Mouse (Mus musculus) heart, embryonic 11.5 days (tissue): ENCODE results near the gene Use1. TPM values are rescaled to one million over a fixed set of nuclear protein-coding genes. Genes with fewer than 3 reads are reported as not detected.

ENCODE experiments used
- ATAC-seq: fragments of 200-750 bp; cut with Nextera tagmentation; replicated peaks from 2 replicates; pipeline ENCODE4 v1.8.0; 2017; ENCODE audit warnings: moderate library complexity; ENCODE audit not compliant: insufficient number of reproducible peaks, low FRiP score, low TSS enrichment
- H3K27ac ChIP-seq: fragments of 300-500 bp; sonication (generic); 2 replicates; pipeline ENCODE4 v1.5.1; 2014; ENCODE audit warnings: mild to moderate bottlenecking, low read depth, low read length
- H3K27me3 ChIP-seq: fragments of 300-500 bp; sonication (generic); 2 replicates; pipeline ENCODE4 v1.6.1; 2014; ENCODE audit warnings: mild to moderate bottlenecking, low read length, mixed read lengths; ENCODE audit not compliant: control insufficient read depth, insufficient read depth
- H3K36me3 ChIP-seq: fragments of 300-500 bp; sonication (generic); 2 replicates; pipeline ENCODE4 v1.6.1; 2014; ENCODE audit warnings: mild to moderate bottlenecking, low read length, moderate library complexity, mixed read lengths; ENCODE audit not compliant: control insufficient read depth, insufficient read depth
- H3K4me1 ChIP-seq: fragments of 300-500 bp; sonication (generic); 2 replicates; pipeline ENCODE4 v1.6.1; 2014; ENCODE audit warnings: low read length; ENCODE audit not compliant: control insufficient read depth, insufficient read depth
- H3K4me2 ChIP-seq: fragments of 300-500 bp; sonication (generic); 2 replicates; pipeline ENCODE4 v1.6.1; 2014; ENCODE audit warnings: mild to moderate bottlenecking, moderate library complexity
- H3K4me3 ChIP-seq: fragments of 300-500 bp; sonication (generic); 2 replicates; pipeline ENCODE4 v1.5.1; 2014; ENCODE audit warnings: low read depth, low read length
- H3K9ac ChIP-seq: fragments of 300-500 bp; sonication (generic); 2 replicates; pipeline ENCODE4 v1.6.1; 2014; ENCODE audit warnings: mild to moderate bottlenecking, low read depth, low read length, moderate library complexity
- H3K9me3 ChIP-seq: fragments of 300-500 bp; sonication (generic); replicated peaks from 2 replicates; pipeline ENCODE4 v1.6.1; 2016; ENCODE audit warnings: low read length; ENCODE audit not compliant: control insufficient read depth
- WGBS: fragments of 180-500 bp; shearing (Covaris S2); extraction: QIAGEN DNeasy Blood & Tissue Kit; methylation state at CpG from one replicate; pipeline ENCODE4 v1.1.7; 2014; ENCODE audit not compliant: insufficient replicate concordance; 5-methylcytosine and 5-hydroxymethylcytosine counted together
- polyA plus RNA-seq: library from polyadenylated mRNA; unstranded; fragments of >200 nt; fragmentation: Nextera tagmentation; extraction: Ambion mirVana; gene quantifications from 2 replicates; pipeline ENCODE4 v1.2.1, GENCODE M21; 2014

Use1 gene
- polyA plus RNA-seq, 1 experiment from 2014 or later, result 80.7 TPM

- H3K9me3 ChIP-seq, result no peaks in the 10 kb centered on the region
- no peak overlapping the region for H3K4me3 ChIP-seq
- no peaks in the 10 kb centered on the region for H3K27me3 ChIP-seq
- WGBS, result 90% methylated on average over 1 of the region's 1 CpGs
- H3K27ac ChIP-seq, result no peak overlapping the region
- no peak overlapping the region for H3K4me2 ChIP-seq
- H3K36me3 ChIP-seq, result peaks cover 49% of the 10 kb centered on the region
- no peak overlapping the region for H3K9ac ChIP-seq
- no peak for ATAC-seq
- no peaks in the 10 kb centered on the region for H3K4me1 ChIP-seq
These were observed 15.1 kb upstream of the Use1 start for GRCm38 (mm10) chr8:71351520-71351919.

DNA sequence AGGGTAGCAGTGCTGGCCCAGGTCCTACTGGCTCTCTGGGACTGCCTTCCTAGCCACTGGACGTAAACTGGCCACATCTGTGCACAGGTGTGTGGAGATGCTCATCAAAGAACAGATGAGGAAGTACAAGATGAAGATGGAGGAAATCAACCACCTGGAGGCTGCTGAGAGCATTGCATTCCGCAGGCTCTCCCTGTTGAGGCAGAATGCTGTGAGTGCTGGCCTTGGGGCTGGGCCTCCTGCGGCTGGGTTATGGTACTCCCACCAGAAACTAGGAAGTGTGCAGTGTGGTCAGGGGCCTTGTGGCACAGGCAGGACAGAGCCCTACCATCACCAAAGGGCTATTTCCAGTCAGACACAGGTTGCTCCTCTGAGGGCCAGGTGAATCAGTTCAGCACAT, 8.6 kb upstream of the Use1 start:
- Histone ChIP-seq H3K36me3 (peaks cover 38% of the 10 kb centered on the region), H3K4me3 (no peak overlapping the region), H3K9ac (no peak overlapping the region), H3K27ac (no peak overlapping the region), H3K27me3 (no peaks in the 10 kb centered on the region), H3K4me2 (no peak overlapping the region), H3K9me3 (no peaks in the 10 kb centered on the region), H3K4me1 (no peaks in the 10 kb centered on the region)
- 81% methylated on average over 3 of the region's 3 CpGs for WGBS
- ATAC-seq, result no peak

DNA sequence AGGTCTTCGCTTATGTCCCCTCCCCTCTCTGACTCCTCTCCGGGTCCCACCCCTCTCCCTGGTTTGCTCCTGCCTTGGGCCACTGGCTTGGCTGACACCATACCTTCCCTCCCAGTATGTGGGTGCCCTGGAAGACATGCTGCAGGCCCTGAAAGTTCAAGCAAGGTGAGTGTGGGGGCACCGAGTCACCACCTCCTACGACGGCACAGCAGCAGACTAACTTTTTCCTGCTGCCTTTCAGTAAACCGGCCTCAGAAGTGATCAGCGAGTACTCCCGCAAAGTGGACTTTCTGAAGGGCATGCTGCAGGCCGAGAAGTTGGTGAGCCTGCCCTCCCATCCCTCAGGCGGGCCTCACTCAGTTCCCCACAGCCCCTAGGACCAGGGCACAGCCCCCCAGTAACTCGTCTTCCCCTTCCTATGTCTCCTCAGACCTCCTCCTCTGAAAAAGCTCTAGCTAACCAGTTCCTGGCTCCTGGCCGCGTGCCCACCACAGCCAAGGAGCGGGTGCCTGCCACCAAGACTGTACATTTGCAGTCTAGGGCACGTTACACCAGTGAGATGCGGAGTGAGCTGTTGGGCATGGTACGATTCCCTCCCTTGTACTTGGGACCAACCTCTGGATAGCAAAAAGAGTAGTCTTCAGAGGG, 1.0 kb downstream of the Use1 start:
- peaks cover 15% of the 10 kb centered on the region for H3K4me1 ChIP-seq
- WGBS, result 44% methylated on average over 17 of the region's 17 CpGs
- H3K27me3 ChIP-seq, result no peaks in the 10 kb centered on the region
- H3K4me3 ChIP-seq, result peak overlapping the region; percentile 62
- H3K4me2 ChIP-seq, result peak overlapping the region; percentile 63
- peak overlapping the region; percentile 88 for H3K27ac ChIP-seq
- no peak for ATAC-seq
- H3K9me3 ChIP-seq, result no peaks in the 10 kb centered on the region
- peak overlapping the region; percentile 76 for H3K9ac ChIP-seq
- H3K36me3 ChIP-seq, result peaks cover 6% of the 10 kb centered on the region; the same call in 1 of the 2 replicates

DNA sequence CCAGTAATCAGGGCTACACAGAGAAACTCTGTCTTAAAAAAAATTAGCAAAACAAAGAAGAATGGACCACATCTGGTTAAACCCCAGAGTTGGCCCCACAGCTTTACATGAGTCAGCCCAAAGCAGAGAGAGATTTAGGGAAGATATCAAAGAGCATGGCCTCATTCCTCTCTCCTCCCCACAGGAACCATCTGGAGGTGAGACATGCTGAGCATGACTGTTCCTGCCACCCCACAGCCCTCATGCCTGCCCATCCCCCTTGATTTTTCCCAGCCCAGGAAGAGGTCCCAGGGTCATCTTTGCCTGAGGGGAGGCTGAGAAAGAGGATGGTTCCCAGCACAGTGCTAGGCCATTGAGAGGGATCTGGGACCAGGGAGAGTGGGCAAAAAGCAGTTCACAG, 1.7 kb downstream of the Use1 start:
- H3K36me3 ChIP-seq, result peaks cover 6% of the 10 kb centered on the region; the same call in 1 of the 2 replicates
- H3K4me2 ChIP-seq, result peak overlapping the region; percentile 63; the same call in 1 of the 2 replicates
- ATAC-seq, result no peak
- peak overlapping the region; percentile 88; the same call in 1 of the 2 replicates for H3K27ac ChIP-seq
- H3K4me3 ChIP-seq, result no peak overlapping the region
- no peaks in the 10 kb centered on the region for H3K9me3 ChIP-seq
- peaks cover 15% of the 10 kb centered on the region for H3K4me1 ChIP-seq
- H3K9ac ChIP-seq, result no peak overlapping the region; the same call in 1 of the 2 replicates
- no peaks in the 10 kb centered on the region for H3K27me3 ChIP-seq

DNA sequence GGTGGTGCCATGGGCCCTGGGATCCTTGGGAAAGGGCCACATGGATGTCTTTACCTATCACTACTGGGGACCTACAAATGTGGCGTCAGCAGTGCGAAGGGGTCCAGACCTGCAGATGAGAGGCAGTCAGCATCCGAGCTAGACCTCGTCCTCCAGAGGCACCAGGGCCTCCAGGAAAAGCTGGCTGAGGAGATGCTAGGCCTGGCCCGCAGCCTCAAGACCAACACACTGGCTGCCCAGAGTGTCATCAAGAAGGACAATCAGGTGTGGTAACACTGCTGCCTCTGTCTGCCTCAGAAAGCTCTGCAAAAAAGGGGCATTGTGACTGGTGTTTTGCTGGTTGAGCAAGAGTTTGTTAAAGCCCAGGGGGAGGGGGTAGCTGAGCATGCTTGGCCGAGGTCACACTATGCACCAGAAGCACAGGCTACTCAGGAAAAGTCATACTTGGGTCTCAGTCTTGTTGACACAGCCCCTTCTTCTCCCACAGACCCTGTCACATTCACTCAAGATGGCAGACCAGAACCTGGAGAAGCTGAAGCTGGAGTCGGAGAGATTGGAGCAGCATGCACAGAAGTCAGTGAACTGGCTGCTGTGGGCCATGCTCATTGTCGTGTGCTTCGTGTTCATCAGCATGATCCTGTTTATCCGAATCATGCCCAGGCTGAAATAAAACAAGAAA, 2.5 kb downstream of the Use1 start:
- Histone ChIP-seq H3K4me1 (peaks cover 15% of the 10 kb centered on the region), H3K27me3 (no peaks in the 10 kb centered on the region), H3K27ac (peak overlapping the region; percentile 22; the same call in 1 of the 2 replicates), H3K4me3 (no peak overlapping the region; the same call in 1 of the 2 replicates), H3K36me3 (peaks cover 12% of the 10 kb centered on the region), H3K4me2 (no peak overlapping the region), H3K9me3 (no peaks in the 10 kb centered on the region), H3K9ac (no peak overlapping the region)
- WGBS, result 90% methylated on average over 10 of the region's 10 CpGs
- ATAC-seq, result no peak

DNA sequence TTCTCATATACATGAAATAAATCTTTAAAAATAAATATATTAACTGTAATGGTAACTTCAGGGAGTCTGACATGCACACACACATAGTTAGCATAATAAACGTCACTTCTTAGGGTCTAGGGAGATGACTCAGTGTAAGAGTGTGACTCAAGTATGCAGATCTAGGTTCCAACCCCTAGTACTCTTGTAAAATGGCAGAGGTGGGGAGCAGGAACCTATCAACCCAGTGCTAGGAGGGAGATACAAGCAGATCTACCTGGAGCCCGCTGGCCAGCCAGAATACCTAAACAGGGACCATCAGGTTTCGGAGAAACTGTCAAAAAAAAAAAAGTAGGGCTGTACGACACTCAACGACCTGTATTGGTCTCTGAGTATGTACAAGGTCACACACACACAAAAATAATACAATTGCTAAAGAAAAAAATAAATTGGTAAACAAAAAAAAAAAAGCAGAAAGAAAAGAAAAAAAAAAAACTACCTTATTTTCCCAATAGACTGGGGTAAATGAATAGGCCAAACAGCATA, 4.1 kb downstream of the Use1 start:
- peaks cover 20% of the 10 kb centered on the region for H3K36me3 ChIP-seq
- H3K27ac ChIP-seq, result 0 out of 2 replicates have a peak overlapping the region, but pooled peaks have one; percentile 22
- no peak for ATAC-seq
- H3K4me2 ChIP-seq, result peak overlapping the region; percentile 59
- peak overlapping the region; percentile 58; the same call in 1 of the 2 replicates for H3K9ac ChIP-seq
- WGBS, result 20% methylated on average over 5 of the region's 5 CpGs
- H3K9me3 ChIP-seq, result no peaks in the 10 kb centered on the region
- peak overlapping the region; percentile 70 for H3K4me3 ChIP-seq
- H3K4me1 ChIP-seq, result peaks cover 21% of the 10 kb centered on the region
- no peaks in the 10 kb centered on the region for H3K27me3 ChIP-seq

GRCm38 (mm10) chr8:71371236-71371848, 4.7 kb downstream of the Use1 start, which contains the start of gene Ocel1:
TSS of gene Ocel1 (plus strand) at chr8:71371298.
- Histone ChIP-seq H3K27ac (peak within 1 kb of the TSS; percentile 62), H3K4me3 (peak within 1 kb of the TSS; percentile 70), H3K9ac (peak within 1 kb of the TSS; percentile 72), H3K4me2 (peak within 1 kb of the TSS; percentile 59), H3K4me1 (peaks cover 26% of the 10 kb centered on the region), H3K9me3 (no peaks in the 10 kb centered on the region), H3K36me3 (peaks cover 20% of the 10 kb centered on the region), H3K27me3 (no peaks in the 10 kb centered on the region)
- ATAC-seq, result peak; percentile 82
- WGBS, result under 1% methylated on average over 68 of the region's 68 CpGs

GRCm38 (mm10) chr8:71372427-71372826, 5.8 kb downstream of the Use1 start:
- Histone ChIP-seq H3K27ac (0 out of 2 replicates have a peak overlapping the region, but pooled peaks have one; percentile 24), H3K36me3 (peaks cover 20% of the 10 kb centered on the region), H3K4me1 (peaks cover 33% of the 10 kb centered on the region), H3K4me2 (no peak overlapping the region), H3K27me3 (no peaks in the 10 kb centered on the region), H3K9ac (no peak overlapping the region), H3K4me3 (no peak overlapping the region), H3K9me3 (no peaks in the 10 kb centered on the region)
- 79% methylated on average over 12 of the region's 12 CpGs for WGBS
- ATAC-seq, result no peak
